Comparison of ENCODE assay signal across 11 mouse cellular contexts in the genomic region with DNA sequence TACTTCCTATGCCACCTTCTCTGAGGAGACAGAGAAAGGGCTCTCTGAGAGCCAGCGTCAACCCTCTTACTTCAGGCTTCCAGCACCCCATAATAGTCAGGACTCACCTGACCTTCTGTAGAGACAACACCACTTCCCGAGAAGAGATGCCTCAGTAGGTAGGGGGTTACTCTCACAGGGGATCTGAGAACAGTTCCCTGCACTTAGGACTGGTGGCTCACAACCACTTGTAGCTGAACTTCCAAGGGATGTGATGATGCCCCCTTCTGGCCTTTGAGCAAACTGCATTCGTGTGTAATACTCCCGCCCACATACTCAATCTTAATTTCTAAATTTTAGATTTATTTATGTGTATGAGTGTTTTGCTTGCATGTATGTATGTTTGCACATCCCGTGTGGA. TPM values are rescaled to one million over a fixed set of nuclear protein-coding genes. Genes with fewer than 3 reads are reported as not detected.
DNase-seq lines count a peak whose midpoint lies in the region; ATAC-seq and TF ChIP-seq lines count a peak whose summit lies in the region.
"Had no signal": no experiment of that assay in that cellular context is flagged by ENCODE, and none has a peak within 500 bp of the region (broad histone marks: within the 10 kb centered on the region; RNA-seq: fewer than 3 reads in every experiment).

No protein-coding gene starts in this region.

- no peak overlapping the region for H3K27ac ChIP-seq in cerebellum, adult 2 months (ENCODE audit: insufficient read depth, low read length)
- H3K27ac ChIP-seq in lung, embryonic 14.5 days (ENCODE audit: low read depth) = no peak overlapping the region
- no peak overlapping the region for H3K27ac ChIP-seq in bone marrow, adult 2 months (ENCODE audit: control insufficient read depth, insufficient read depth, low read depth, low read length, poor library complexity)
- H3K27ac ChIP-seq in liver, postnatal 0 days (ENCODE audit: low read depth) = no peak overlapping the region
- H3K27ac ChIP-seq: hindbrain, embryonic 15.5 days had no signal

- 84% methylated on average over 5 of the region's 5 CpGs for WGBS in cerebellum, adult 2 months
- 72% methylated on average over 5 of the region's 5 CpGs for WGBS in lung, embryonic 14.5 days
- 76% methylated on average over 5 of the region's 5 CpGs for WGBS in bone marrow, adult 2 months
- WGBS in liver, postnatal 0 days (ENCODE audit: insufficient replicate concordance) = 78% methylated on average over 5 of the region's 5 CpGs

- TF ChIP-seq EP300 in liver, postnatal 0 days (IDR thresholded peaks at IDR 0.05; ENCODE audit: low read depth) = no peak

- peak; percentile 24; the same call in 1 of the 2 replicates for TF ChIP-seq CTCF in cerebellum, adult 2 months (IDR thresholded peaks at IDR 0.05; ENCODE audit: borderline replicate concordance, insufficient read depth, low read depth, low read length)
- TF ChIP-seq CTCF in lung, embryonic 14.5 days (IDR thresholded peaks at IDR 0.05; ENCODE audit: low read depth) = peak; percentile 57
- peak; percentile 42 for TF ChIP-seq CTCF in bone marrow, adult 2 months (IDR thresholded peaks at IDR 0.05; ENCODE audit: control insufficient read depth, insufficient read depth, low read length)
- peak; percentile 65 for TF ChIP-seq CTCF in liver, postnatal 0 days (IDR thresholded peaks at IDR 0.05; ENCODE audit: low read depth)

- ATAC-seq in lung, embryonic 14.5 days (ENCODE audit: insufficient read depth) = no peak
- no peak for ATAC-seq in liver, postnatal 0 days

- H3K4me3 ChIP-seq in cerebellum, adult 2 months (replicated peaks; ENCODE audit: insufficient read depth, low read depth, low read length) = no peak overlapping the region
- H3K4me3 ChIP-seq in lung, embryonic 14.5 days (ENCODE audit: low read depth, low read length) = no peak overlapping the region
- H3K4me3 ChIP-seq in bone marrow, adult 2 months (replicated peaks; ENCODE audit: control insufficient read depth, low read depth, low read length) = no peak overlapping the region
- no peak overlapping the region for H3K4me3 ChIP-seq in liver, postnatal 0 days (ENCODE audit: low read depth, low read length)
- H3K4me3 ChIP-seq: hindbrain, embryonic 15.5 days had no signal

- no peak overlapping the region for H3K9ac ChIP-seq in lung, embryonic 14.5 days
- no peak overlapping the region for H3K9ac ChIP-seq in liver, postnatal 0 days (replicated peaks)
- H3K9ac ChIP-seq: hindbrain, embryonic 15.5 days had no signal

- no peaks in the 10 kb centered on the region for H3K4me1 ChIP-seq in cerebellum, adult 2 months (ENCODE audit: control insufficient read depth, insufficient read depth, low read length)
- H3K4me1 ChIP-seq in lung, embryonic 14.5 days (ENCODE audit: insufficient read depth) = peaks cover 16% of the 10 kb centered on the region
- peaks cover 2% of the 10 kb centered on the region; the same call in 1 of the 2 replicates for H3K4me1 ChIP-seq in bone marrow, adult 2 months (ENCODE audit: control insufficient read depth, insufficient read depth, low read length)
- H3K4me1 ChIP-seq in liver, postnatal 0 days (ENCODE audit: insufficient read depth) = peaks cover 31% of the 10 kb centered on the region

- no peaks in the 10 kb centered on the region for H3K27me3 ChIP-seq in cerebellum, adult 2 months (ENCODE audit: control insufficient read depth, insufficient read depth, low read length)
- H3K27me3 ChIP-seq in lung, embryonic 14.5 days (ENCODE audit: insufficient read depth, low read length) = no peaks in the 10 kb centered on the region
- no peaks in the 10 kb centered on the region for H3K27me3 ChIP-seq in liver, postnatal 0 days (ENCODE audit: insufficient read depth, low read length)
- H3K27me3 ChIP-seq: hindbrain, embryonic 15.5 days had no signal

- H3K4me2 ChIP-seq in lung, embryonic 14.5 days = no peak overlapping the region
- H3K4me2 ChIP-seq in liver, postnatal 0 days (ENCODE audit: low read depth, low read length) = no peak overlapping the region

- no peaks in the 10 kb centered on the region for H3K36me3 ChIP-seq in lung, embryonic 14.5 days (ENCODE audit: insufficient read depth)
- H3K36me3 ChIP-seq in liver, postnatal 0 days (replicated peaks; ENCODE audit: insufficient read depth, low read length) = no peaks in the 10 kb centered on the region
- H3K36me3 ChIP-seq: hindbrain, embryonic 15.5 days had no signal

- H3K9me3 ChIP-seq in lung, embryonic 14.5 days (ENCODE audit: low read depth, low read length) = no peaks in the 10 kb centered on the region
- H3K9me3 ChIP-seq in liver, postnatal 0 days (ENCODE audit: low read length) = no peaks in the 10 kb centered on the region
- H3K9me3 ChIP-seq: hindbrain, embryonic 15.5 days had no signal

- TF ChIP-seq POLR2A in cerebellum, adult 2 months (IDR thresholded peaks at IDR 0.05; ENCODE audit: borderline replicate concordance, insufficient read depth, low read length) = no peak
- TF ChIP-seq POLR2A in bone marrow, adult 2 months (IDR thresholded peaks at IDR 0.05; ENCODE audit: borderline replicate concordance, control insufficient read depth, low read depth, low read length) = no peak

- DNase-seq in cerebellum, adult 2 months = no peak
- DNase-seq in cerebellum, adult 9-11 months = no peak
- peak; percentile 63 for DNase-seq in lung, embryonic 14.5 days
- no peak for DNase-seq in lung, postnatal 4 days
- DNase-seq in liver, postnatal 0 days = peak; percentile 46
- no peak for DNase-seq in right cerebral cortex, postnatal 25 days
- no peak for DNase-seq in layer of hippocampus, postnatal 10 days (ENCODE audit: low spot score in 2 of 2)
- DNase-seq: adrenal gland, postnatal 14 days; gastrocnemius, postnatal 10 days had no signal

RNA-seq across cellular contexts. Expression of gene Nanos3, which starts 8.5 kb away (rescaled TPM):
- polyA plus RNA-seq in cerebellum, adult 2 months (2012; rRNA removed) = 2.3 and 2.8 TPM in 2 replicates
- polyA plus RNA-seq in lung, embryonic 14.5 days (2014; fragmentation: Nextera tagmentation; extraction: Ambion mirVana) = 2.8 and 4.2 TPM in 2 replicates
- polyA plus RNA-seq in bone marrow, adult 2 months (2011; ENCODE audit: insufficient read depth, insufficient read length, low replicate concordance, missing spikeins) = 3.0 TPM in 1 of 2 replicates, not detected in the other
- polyA plus RNA-seq in liver, postnatal 0 days (2015; fragmentation: Nextera tagmentation; extraction: Ambion mirVana) = 0.34 and 0.79 TPM in 2 replicates
- total RNA-seq in layer of hippocampus, postnatal 10 days (2021) = 1 to 10 TPM; 7.8 to 8.4 TPM

RNA-seq across cellular contexts. Expression of gene Zswim4, which starts 43.3 kb away (rescaled TPM):
- 14.0 TPM in 2 replicates for polyA plus RNA-seq in cerebellum, adult 2 months (2012; rRNA removed)
- polyA plus RNA-seq in lung, embryonic 14.5 days (2014; fragmentation: Nextera tagmentation; extraction: Ambion mirVana) = 13.9 and 14.4 TPM in 2 replicates
- 2.0 and 4.0 TPM in 2 replicates for polyA plus RNA-seq in bone marrow, adult 2 months (2011; ENCODE audit: insufficient read depth, insufficient read length, low replicate concordance, missing spikeins)
- polyA plus RNA-seq in liver, postnatal 0 days (2015; fragmentation: Nextera tagmentation; extraction: Ambion mirVana) = 1.4 and 1.6 TPM in 2 replicates
- total RNA-seq in layer of hippocampus, postnatal 10 days (2021) = 10 to 100 TPM; 18.0 to 18.3 TPM

RNA-seq across cellular contexts. Expression of gene 4930432K21Rik, which starts 45.7 kb away (rescaled TPM):
- polyA plus RNA-seq in cerebellum, adult 2 months (2012; rRNA removed) = 2.7 and 3.2 TPM in 2 replicates
- 0.66 and 0.99 TPM in 2 replicates for polyA plus RNA-seq in lung, embryonic 14.5 days (2014; fragmentation: Nextera tagmentation; extraction: Ambion mirVana)
- polyA plus RNA-seq in bone marrow, adult 2 months (2011; ENCODE audit: insufficient read depth, insufficient read length, low replicate concordance, missing spikeins) = not detected in 2 replicates
- polyA plus RNA-seq in liver, postnatal 0 days (2015; fragmentation: Nextera tagmentation; extraction: Ambion mirVana) = 0.24 and 0.29 TPM in 2 replicates
- total RNA-seq in layer of hippocampus, postnatal 10 days (2021) = 1 to 10 TPM; 1.5 to 1.7 TPM

RNA-seq across cellular contexts. Expression of gene Cc2d1a, which starts 45.8 kb away (rescaled TPM):
- 40.4 and 45.1 TPM in 2 replicates for polyA plus RNA-seq in cerebellum, adult 2 months (2012; rRNA removed)
- polyA plus RNA-seq in lung, embryonic 14.5 days (2014; fragmentation: Nextera tagmentation; extraction: Ambion mirVana) = 17.3 and 23.6 TPM in 2 replicates
- polyA plus RNA-seq in bone marrow, adult 2 months (2011; ENCODE audit: insufficient read depth, insufficient read length, low replicate concordance, missing spikeins) = 10.9 and 18.5 TPM in 2 replicates
- 4.4 and 4.5 TPM in 2 replicates for polyA plus RNA-seq in liver, postnatal 0 days (2015; fragmentation: Nextera tagmentation; extraction: Ambion mirVana)
- total RNA-seq in layer of hippocampus, postnatal 10 days (2021) = 10 to 100 TPM; 59.8 to 68.1 TPM

RNA-seq across cellular contexts. Expression of gene D8Ertd738e, which starts 56.0 kb away (rescaled TPM):
- 210 and 226 TPM in 2 replicates for polyA plus RNA-seq in cerebellum, adult 2 months (2012; rRNA removed)
- 377 and 384 TPM in 2 replicates for polyA plus RNA-seq in lung, embryonic 14.5 days (2014; fragmentation: Nextera tagmentation; extraction: Ambion mirVana)
- polyA plus RNA-seq in bone marrow, adult 2 months (2011; ENCODE audit: insufficient read depth, insufficient read length, low replicate concordance, missing spikeins) = 101 and 196 TPM in 2 replicates
- polyA plus RNA-seq in liver, postnatal 0 days (2015; fragmentation: Nextera tagmentation; extraction: Ambion mirVana) = 189 and 201 TPM in 2 replicates
- 100 to 1,000 TPM; 138 to 140 TPM for total RNA-seq in layer of hippocampus, postnatal 10 days (2021)

Comparison
In these comparisons a context has a peak if more than half of its experiments do, and no peak if none do; other contexts are left out.
1. DNase-seq: peak in lung, embryonic 14.5 days (single experiment) and liver, postnatal 0 days (single experiment); none in cerebellum, adult 2 months (0 of 2), cerebellum, adult 9-11 months (single experiment), lung, postnatal 4 days (0 of 2), right cerebral cortex, postnatal 25 days (single experiment) and layer of hippocampus, postnatal 10 days (0 of 2).
2. Peak in every context shown above with its lines, with median percentiles within 50 percentile points of each other: CTCF ChIP-seq.